Mouse (Mus musculus) midbrain, embryonic 14.5 days (tissue): ENCODE data around the gene Dhx36. TPM values are rescaled to one million over a fixed set of nuclear protein-coding genes. Genes with fewer than 3 reads are reported as not detected.

ENCODE experiments used
- ATAC-seq: fragments of 200-750 bp; cut with Nextera tagmentation; 2 replicates; pipeline ENCODE4 v1.8.0; 2017; ENCODE audit warnings: moderate number of reproducible peaks, moderate library complexity; ENCODE audit not compliant: low FRiP score, low TSS enrichment
- DNase-seq: peaks from one replicate; pipeline ENCODE4 v3.0.0-alpha.2; 2015
- H3K27ac ChIP-seq: fragments of 300-500 bp; sonication (generic); replicated peaks from 2 replicates; pipeline ENCODE4 v1.5.1; 2014; ENCODE audit warnings: mild to moderate bottlenecking, low read depth, low read length, moderate library complexity
- H3K27me3 ChIP-seq: fragments of 300-500 bp; sonication (generic); 2 replicates; pipeline ENCODE4 v1.6.1; 2014; ENCODE audit warnings: low read length, control low read depth, mixed read lengths; ENCODE audit not compliant: control insufficient read depth, insufficient read depth
- H3K36me3 ChIP-seq: fragments of 300-500 bp; sonication (generic); 2 replicates; pipeline ENCODE4 v1.6.1; 2014; ENCODE audit warnings: low read length, control low read depth; ENCODE audit not compliant: control insufficient read depth, insufficient read depth
- H3K4me1 ChIP-seq: fragments of 300-500 bp; sonication (generic); 2 replicates; pipeline ENCODE4 v1.6.1; 2014; ENCODE audit warnings: mild to moderate bottlenecking, antibody characterized with exemption, low read length, control low read depth; ENCODE audit not compliant: control insufficient read depth, insufficient read depth
- H3K4me2 ChIP-seq: fragments of 300-500 bp; sonication (generic); 2 replicates; pipeline ENCODE4 v1.6.1; 2014; ENCODE audit warnings: mild to moderate bottlenecking, low read length, moderate library complexity
- H3K4me3 ChIP-seq: fragments of 300-500 bp; sonication (generic); replicated peaks from 2 replicates; pipeline ENCODE4 v1.5.1; 2014; ENCODE audit warnings: low read depth, low read length
- H3K9ac ChIP-seq: fragments of 300-500 bp; sonication (generic); replicated peaks from 2 replicates; pipeline ENCODE4 v1.6.1; 2014; ENCODE audit warnings: mild to moderate bottlenecking, low read length, moderate library complexity
- H3K9me3 ChIP-seq: fragments of 300-500 bp; sonication (generic); 2 replicates; pipeline ENCODE4 v1.6.1; 2016; ENCODE audit warnings: low read length, control low read depth, mixed read lengths; ENCODE audit not compliant: control insufficient read depth
- WGBS: fragments of 180-500 bp; shearing (Covaris S2); extraction: QIAGEN DNeasy Blood & Tissue Kit; methylation state at CpG from one replicate; pipeline ENCODE4 v1.1.7; 2014; 5-methylcytosine and 5-hydroxymethylcytosine counted together
- polyA plus RNA-seq: library from polyadenylated mRNA; unstranded; fragments of >200 nt; fragmentation: Nextera tagmentation; extraction: Ambion mirVana; gene quantifications from 2 replicates; pipeline ENCODE4 v1.2.1, GENCODE M21; 2014

Dhx36 gene
- polyA plus RNA-seq, 1 experiment from 2014 or later, result 65.8 TPM

GRCm38 (mm10) chr3:62470179-62470578, 36.6 kb downstream of the Dhx36 start:
- H3K4me1 ChIP-seq, result no peaks in the 10 kb centered on the region
- no peak overlapping the region for H3K4me2 ChIP-seq
- 94% methylated on average over 1 of the region's 1 CpGs for WGBS
- no peaks in the 10 kb centered on the region for H3K9me3 ChIP-seq
- ATAC-seq, result no peak
- H3K27ac ChIP-seq, result no peak overlapping the region
- DNase-seq, result no peak
- no peaks in the 10 kb centered on the region for H3K27me3 ChIP-seq
- no peak overlapping the region for H3K9ac ChIP-seq
- H3K36me3 ChIP-seq, result peaks cover 82% of the 10 kb centered on the region
- H3K4me3 ChIP-seq, result no peak overlapping the region

GRCm38 (mm10) chr3:62464276-62464675, 42.5 kb downstream of the Dhx36 start:
- H3K36me3 ChIP-seq, result peaks cover 79% of the 10 kb centered on the region

GRCm38 (mm10) chr3:62459483-62459882, 47.3 kb downstream of the Dhx36 start:
- Histone ChIP-seq H3K9ac (no peak overlapping the region), H3K4me1 (0 out of 2 replicates have a peak, but pooled peaks cover 3% of the 10 kb centered on the region), H3K4me3 (no peak overlapping the region), H3K36me3 (peaks cover 41% of the 10 kb centered on the region), H3K27me3 (no peaks in the 10 kb centered on the region), H3K4me2 (no peak overlapping the region), H3K9me3 (no peaks in the 10 kb centered on the region), H3K27ac (no peak overlapping the region)
- 83% methylated on average over 6 of the region's 6 CpGs for WGBS
- ATAC-seq (no peak), DNase-seq (no peak)

More at GRCm38 (mm10) chr3:62464276-62464675, 42.5 kb downstream of the Dhx36 start:
- Histone ChIP-seq H3K4me1 (no peaks in the 10 kb centered on the region), H3K27me3 (no peaks in the 10 kb centered on the region), H3K9me3 (no peaks in the 10 kb centered on the region), H3K4me2 (no peak overlapping the region), H3K9ac (no peak overlapping the region), H3K4me3 (no peak overlapping the region), H3K27ac (no peak overlapping the region)
- 93% methylated on average over 3 of the region's 3 CpGs for WGBS
- ATAC-seq (no peak), DNase-seq (no peak)

- Histone ChIP-seq H3K4me3 (no peak overlapping the region), H3K36me3 (peaks cover 32% of the 10 kb centered on the region), H3K4me2 (no peak overlapping the region), H3K9ac (no peak overlapping the region), H3K27me3 (no peaks in the 10 kb centered on the region), H3K4me1 (peaks cover 14% of the 10 kb centered on the region; the same call in 1 of the 2 replicates), H3K27ac (no peak overlapping the region), H3K9me3 (no peaks in the 10 kb centered on the region)
- ATAC-seq (peak; percentile 76), DNase-seq (peak; percentile 85)
- 38% methylated on average over 6 of the region's 6 CpGs for WGBS
These were observed 48.4 kb downstream of the Dhx36 start for GRCm38 (mm10) chr3:62458284-62459013.

GRCm38 (mm10) chr3:62455854-62456253, 51.0 kb downstream of the Dhx36 start:
- Histone ChIP-seq H3K27ac (0 out of 2 replicates have a peak overlapping the region, but pooled peaks have one; percentile 34), H3K4me2 (no peak overlapping the region), H3K36me3 (peaks cover 12% of the 10 kb centered on the region), H3K4me3 (no peak overlapping the region), H3K9me3 (no peaks in the 10 kb centered on the region), H3K4me1 (peaks cover 15% of the 10 kb centered on the region; the same call in 1 of the 2 replicates), H3K27me3 (no peaks in the 10 kb centered on the region), H3K9ac (no peak overlapping the region)
- ATAC-seq (peak; percentile 61), DNase-seq (peak; percentile 59)
- 29% methylated on average over 1 of the region's 1 CpGs for WGBS

- Histone ChIP-seq H3K4me1 (peaks cover 15% of the 10 kb centered on the region; the same call in 1 of the 2 replicates), H3K36me3 (no peaks in the 10 kb centered on the region), H3K27me3 (no peaks in the 10 kb centered on the region), H3K9ac (no peak overlapping the region), H3K9me3 (no peaks in the 10 kb centered on the region), H3K4me2 (no peak overlapping the region), H3K4me3 (no peak overlapping the region), H3K27ac (peak overlapping the region; percentile 16)
- DNase-seq (peak; percentile 52), ATAC-seq (no peak)
- 25% methylated on average over 3 of the region's 3 CpGs for WGBS
These were observed 52.7 kb downstream of the Dhx36 start for GRCm38 (mm10) chr3:62454096-62454495.

- 36% methylated on average over 4 of the region's 4 CpGs for WGBS
- no peak overlapping the region for H3K27ac ChIP-seq
These were observed 53.8 kb downstream of the Dhx36 start for GRCm38 (mm10) chr3:62452961-62453360.

GRCm38 (mm10) chr3:62449871-62450496, 56.8 kb downstream of the Dhx36 start:
- H3K4me2 ChIP-seq, result no peak overlapping the region

More at GRCm38 (mm10) chr3:62452961-62453360, 53.8 kb downstream of the Dhx36 start:
- no peaks in the 10 kb centered on the region for H3K27me3 ChIP-seq
- H3K9me3 ChIP-seq, result no peaks in the 10 kb centered on the region
- no peak for DNase-seq
- no peak overlapping the region for H3K9ac ChIP-seq
- H3K4me3 ChIP-seq, result no peak overlapping the region
- H3K4me1 ChIP-seq, result peaks cover 15% of the 10 kb centered on the region; the same call in 1 of the 2 replicates
- no peak overlapping the region for H3K4me2 ChIP-seq
- H3K36me3 ChIP-seq, result no peaks in the 10 kb centered on the region
- ATAC-seq, result no peak

More at GRCm38 (mm10) chr3:62449871-62450496, 56.8 kb downstream of the Dhx36 start:
- Histone ChIP-seq H3K36me3 (no peaks in the 10 kb centered on the region), H3K9me3 (no peaks in the 10 kb centered on the region), H3K4me3 (no peak overlapping the region), H3K27ac (no peak overlapping the region), H3K27me3 (no peaks in the 10 kb centered on the region), H3K9ac (no peak overlapping the region), H3K4me1 (peaks cover 15% of the 10 kb centered on the region; the same call in 1 of the 2 replicates)
- DNase-seq (no peak), ATAC-seq (no peak)
- WGBS, result 97% methylated on average over 4 of the region's 4 CpGs
